Mouse (Mus musculus) CH12F3 (cell line): ENCODE data around the gene Sult3a1.
"Not testable (repeated sequence)": the region's sequence is repeated elsewhere in the genome, so short reads cannot be mapped to it uniquely, and the experiment has no call there.

Experiments
- in situ Hi-C: fragments of 300-500 bp; cut with MboI; formaldehyde crosslinking; loops from 2 replicates; pipeline ENCODE4 v1.14.3; 2020; ENCODE audit warnings: low sequenced_read_pairs

Sult3a1 gene

DNA sequence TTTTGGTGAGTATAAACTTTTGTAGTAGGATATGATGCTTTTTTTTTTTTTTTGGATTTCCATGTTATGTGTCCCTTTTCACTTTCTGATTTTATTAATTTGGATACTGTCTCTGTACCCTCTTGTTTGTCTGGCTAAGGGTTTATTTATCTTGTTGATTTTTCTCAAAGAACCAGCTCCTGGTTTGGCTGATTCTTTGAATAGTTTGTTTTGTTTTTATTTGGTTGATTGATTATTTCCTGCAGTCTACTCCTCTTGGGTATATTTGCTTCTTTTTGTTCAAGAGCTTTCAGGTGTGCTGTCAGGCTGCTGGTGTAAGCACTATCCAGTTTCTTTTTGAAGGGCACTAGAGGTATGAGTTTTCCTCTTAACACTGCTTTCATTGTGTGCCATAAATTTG is at the start of gene Sult3a1:
Gene Sult3a1 (plus strand): TSS at position 301 of the 400 bp plus-strand sequence.
- in situ Hi-C loops, result no loop called here

DNA sequence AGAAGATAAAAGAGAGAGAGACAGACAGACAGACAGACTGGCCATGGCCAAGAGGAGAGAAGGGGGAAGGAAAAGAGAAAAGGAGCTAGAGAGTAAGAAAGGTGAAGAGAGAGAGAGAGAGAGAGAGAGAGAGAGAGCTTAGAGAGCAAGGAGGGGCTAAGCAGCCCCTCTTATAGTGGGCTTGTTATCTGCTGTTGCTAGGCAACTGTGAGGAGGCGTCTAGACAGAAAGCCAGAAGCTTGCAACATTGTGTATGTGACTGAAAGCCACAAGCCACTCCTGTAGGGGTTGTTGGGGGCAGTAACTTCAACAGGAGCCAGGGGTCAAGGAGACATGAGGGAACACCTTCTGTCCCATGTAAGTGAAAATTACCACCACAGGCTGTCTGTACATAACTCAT is 45.7 kb upstream of the Sult3a1 start:
- in situ Hi-C loops, result no loop called here

DNA sequence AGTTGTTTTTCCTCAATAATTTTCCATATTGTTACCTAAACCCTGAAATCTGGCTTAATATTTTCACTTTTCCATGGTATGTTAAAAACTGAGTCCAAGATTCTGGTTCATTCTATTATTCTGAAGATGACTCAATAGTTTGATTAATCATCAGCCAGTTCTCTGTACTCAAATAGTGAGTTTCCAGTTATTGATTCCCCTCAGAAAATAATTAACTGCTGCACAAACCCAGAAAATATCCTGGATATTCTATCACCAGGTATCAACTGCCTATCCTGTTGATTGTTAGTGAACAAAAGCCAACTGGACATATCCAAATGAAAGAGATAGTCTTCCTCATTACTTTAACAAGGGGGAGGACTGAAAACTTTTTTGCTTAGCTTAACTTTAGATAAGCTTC is 43.3 kb upstream of the Sult3a1 start:
- in situ Hi-C loops, result no loop called here

DNA sequence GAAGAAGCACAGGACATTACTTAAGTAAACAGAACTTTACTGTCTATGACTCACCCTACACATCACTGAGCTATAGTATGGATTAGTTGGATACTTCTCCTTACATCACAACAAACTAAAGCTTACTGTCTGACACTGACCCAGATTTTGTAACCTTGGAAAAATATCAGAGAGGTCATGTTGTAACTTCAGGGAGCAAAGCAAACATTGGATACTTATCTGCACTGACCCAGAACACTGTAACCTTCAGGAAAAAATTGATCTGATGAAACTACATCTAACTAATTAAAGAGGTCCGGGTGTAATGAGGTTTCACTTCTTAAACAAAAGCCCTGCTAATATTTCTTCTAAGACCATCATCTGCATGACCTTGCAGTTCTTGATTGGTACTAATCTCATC is 40.6 kb upstream of the Sult3a1 start:
- in situ Hi-C loops, result no loop called here

DNA sequence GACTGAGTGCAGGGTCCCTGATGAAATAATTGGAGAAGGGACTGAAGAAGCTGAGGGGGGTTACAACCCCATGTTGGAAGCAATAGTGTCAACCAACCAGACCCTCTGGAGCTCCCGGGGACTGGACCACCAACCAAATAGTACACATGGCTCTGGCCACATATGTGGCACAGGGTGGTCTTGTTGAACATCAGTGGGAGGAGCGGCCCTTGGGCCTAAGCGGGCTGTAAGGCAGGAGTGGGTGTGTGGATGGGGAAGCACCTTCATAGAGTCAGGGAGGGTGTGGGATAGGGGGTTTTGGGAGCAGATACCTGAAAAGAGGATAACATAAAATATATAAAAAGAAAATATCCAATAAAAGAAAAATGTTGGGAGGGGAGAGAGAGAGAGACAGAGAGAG is 36.6 kb upstream of the Sult3a1 start:
- in situ Hi-C loops, result no loop called here

DNA sequence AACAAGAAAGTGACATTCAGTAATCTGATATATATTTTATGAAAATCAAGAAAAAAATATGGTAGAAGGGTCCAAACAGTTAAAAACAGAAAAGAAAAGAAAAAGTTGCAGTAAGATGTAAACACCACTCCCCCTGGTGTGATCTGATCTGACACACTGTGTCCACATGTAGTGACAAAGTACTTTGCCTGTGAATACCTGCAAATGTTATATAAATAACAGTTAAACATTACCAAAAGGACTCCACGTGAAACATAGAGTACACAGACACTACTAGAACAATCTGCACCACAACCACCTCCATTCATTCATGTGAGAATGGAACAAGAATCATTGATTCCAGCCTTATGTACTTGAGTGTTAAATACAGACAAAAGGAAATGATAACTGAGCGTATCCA is 8.5 kb downstream of the Sult3a1 start:
- in situ Hi-C loops, result no loop called here

DNA sequence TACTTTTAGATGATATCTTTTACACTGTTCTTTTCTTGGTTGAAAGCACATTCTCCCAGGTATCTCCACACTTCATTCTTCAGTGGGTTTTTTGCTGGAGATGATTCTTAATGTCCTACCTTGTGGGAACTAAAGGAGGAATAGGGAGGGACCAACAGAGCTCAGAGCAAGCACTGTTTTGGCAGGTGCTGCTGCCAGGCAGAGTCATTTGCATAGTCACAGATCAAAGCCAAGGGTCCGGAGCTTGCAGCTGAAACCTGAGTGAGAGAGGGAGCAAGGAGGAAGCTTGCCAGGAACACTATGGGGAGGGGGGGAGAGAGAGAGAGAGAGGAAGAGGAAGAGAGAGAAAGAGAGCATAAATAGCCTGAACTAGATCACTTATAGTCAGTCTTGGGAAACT is 12.9 kb downstream of the Sult3a1 start:
- in situ Hi-C loops, result no loop called here

DNA sequence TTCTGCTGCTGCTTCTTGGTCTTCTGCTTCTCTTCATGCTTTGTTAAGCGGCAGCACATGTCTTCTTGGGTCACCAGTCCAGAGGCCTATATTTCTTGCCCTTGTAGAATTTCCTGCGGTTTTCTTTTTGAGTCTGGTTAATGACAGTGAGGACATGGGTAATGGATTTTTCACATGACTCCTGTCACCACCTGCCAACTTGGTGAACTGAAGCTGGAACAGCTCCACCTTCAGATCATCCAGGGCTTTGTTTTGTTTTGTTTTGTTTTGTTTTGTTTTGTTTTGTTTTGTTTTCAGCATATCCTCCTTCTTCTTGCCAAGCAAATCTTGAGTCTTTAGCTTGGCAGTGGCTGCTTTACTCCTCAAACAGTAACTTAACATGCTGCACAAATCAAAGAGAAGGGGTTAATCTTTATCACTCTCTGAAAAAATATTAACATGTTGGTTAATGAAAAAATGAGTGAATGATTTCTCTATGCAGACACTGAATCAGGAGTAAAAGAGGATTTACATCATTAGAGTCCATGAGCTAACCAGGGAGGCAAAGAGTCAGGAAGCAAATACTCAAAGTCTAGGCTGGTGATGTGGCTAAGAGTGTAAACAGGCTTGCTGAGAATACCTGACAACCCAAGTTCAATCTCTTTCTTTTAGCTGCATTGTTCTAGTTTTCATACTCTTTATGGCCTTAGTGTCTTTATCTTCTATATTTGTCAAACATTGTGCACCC is 15.3 kb downstream of the Sult3a1 start:
- in situ Hi-C loops, result no loop called here

DNA sequence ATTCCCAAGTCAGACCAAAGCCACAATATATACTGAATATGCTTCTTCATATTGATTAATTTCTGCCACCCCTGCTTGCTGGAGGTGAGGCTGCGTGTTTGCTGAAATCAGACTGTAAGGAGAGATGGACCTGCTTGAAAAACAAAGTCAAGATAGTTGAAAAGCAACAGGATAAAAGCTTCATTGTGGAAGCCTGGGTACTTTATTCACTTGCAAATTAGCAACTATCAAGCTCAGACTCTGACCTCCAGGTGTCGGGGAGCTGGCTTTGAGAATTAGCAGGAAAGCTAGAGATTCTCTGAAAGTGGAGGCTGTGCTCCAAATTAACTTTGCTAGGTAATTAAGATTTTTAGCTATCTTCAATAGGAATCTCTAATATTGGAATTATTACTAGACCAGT is 24.9 kb downstream of the Sult3a1 start:
- in situ Hi-C loops, result not testable (repeated sequence)

DNA sequence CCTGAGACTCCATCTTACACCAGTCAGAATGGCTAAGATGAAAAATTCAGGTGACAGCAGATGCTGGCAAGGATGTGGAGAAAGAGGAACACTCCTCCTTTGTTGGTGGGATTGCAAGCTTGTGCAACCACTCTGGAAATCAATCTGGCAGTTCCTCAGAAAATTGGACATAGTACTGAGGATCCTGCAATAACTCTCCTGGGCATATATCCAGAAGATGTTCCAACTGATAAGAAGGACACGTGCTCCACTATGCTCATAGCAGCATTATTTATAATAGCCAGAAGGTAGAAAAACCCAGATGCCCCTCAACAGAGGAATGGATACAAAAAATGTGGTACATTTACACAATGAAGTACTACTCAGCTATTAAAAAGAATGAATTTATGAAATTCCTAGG is 44.0 kb downstream of the Sult3a1 start:
- in situ Hi-C loops, result not testable (repeated sequence)

DNA sequence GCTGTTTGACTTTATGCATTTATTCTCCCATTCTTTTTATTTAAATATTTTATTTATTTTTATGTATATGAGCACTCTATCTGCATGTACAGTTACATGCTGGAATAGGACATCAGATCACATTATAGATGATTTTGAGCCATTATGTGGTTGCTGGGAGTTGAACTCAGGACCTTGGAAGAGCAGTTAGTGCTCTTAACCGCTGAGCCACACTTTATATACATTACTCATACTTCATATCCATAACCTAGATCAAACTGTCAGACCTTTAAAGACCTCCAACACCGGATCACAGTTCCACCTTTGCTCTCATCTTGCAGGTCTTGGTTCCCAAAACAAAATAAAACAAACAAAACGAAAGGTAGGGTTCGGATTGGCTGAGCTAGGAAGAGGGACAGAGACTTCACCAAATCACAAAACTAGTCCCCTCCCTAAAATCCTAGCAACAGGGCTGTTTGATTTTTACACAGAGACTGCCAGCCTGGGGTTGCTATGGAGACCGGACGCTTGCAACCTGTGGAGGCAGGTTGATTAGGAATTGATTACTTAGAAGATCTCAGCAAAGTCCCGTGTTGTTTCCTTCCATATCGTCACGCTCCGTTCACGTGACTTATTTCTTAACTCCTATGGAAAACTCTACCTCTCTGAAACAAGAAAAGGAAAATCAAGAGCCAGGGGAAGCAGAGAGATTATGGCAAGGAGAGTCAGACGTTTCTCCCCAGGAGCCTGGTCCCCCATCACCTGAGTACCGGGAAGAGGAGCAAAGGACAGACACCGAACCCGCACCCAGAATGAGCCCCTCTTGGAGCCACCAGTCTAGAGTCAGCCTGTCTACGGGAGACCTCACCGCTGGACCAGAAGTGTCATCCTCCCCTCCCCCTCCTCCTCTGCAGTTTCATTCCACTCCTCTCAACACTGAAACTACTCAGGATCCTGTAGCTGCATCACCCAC is 47.3 kb downstream of the Sult3a1 start, which contains the start of gene Rsph4a:
Gene Rsph4a (plus strand): TSS at position 582 of the 952 bp plus-strand sequence.
- in situ Hi-C loops, result no loop called here

DNA sequence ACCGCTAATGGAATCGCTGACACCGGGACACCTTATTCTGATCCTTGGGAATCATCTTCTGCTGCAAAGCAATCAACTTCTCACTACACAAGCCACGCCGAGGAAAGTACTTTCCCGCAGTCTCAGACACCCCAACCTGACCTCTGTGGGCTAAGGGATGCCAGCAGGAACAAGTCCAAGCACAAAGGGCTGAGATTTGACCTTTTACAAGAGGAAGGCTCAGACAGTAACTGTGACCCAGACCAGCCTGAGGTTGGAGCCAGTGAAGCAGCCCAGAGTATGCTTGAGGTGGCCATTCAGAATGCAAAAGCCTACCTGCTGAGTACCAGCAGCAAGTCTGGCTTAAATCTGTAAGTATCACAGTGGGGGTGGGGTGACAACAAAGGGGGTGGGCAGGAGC is 48.0 kb downstream of the Sult3a1 start:
- in situ Hi-C loops, result no loop called here
